Mouse (Mus musculus): ENCODE data around the gene Mcm5.

DNA sequence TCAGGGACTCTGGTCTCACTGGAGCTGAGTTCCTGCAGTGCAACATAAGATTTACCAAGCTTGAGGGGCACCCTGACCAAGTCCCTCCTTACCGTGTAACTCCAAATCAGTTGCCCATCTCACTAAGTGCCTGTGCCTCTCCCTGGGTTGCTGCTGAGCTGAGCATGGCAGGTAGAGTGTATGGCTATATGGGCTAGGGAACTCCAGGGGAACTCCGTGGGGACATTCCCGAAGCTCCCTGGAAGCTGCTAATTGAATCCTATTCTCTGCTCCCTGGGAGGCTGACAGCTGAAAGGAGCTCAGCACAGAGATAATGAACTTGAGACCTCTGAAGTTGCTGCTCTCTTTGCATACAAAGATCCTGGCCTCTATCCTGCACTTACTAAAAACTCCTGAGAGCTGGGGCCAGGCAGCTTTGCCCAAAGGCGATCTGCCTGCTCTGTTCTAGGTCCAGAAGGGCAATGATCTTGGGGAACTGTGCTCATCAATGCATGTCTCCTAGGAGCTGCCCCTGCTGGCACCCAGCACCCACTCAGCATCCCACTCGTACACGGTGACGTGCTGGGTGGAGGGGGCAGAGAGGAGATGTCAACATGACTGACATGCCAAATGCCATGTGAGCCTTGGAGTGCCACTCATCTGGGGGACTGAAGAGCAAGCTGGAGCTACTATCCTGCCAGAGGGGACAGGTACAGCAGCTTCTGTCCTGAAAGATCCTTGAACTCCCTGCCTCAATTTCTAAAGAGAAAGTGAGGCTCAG lies 48.3 kb downstream of the Mcm5 start:
- TF ChIP-seq CTCF (IDR thresholded peaks at IDR 0.05; ENCODE audit: low read depth, low read length) (no peak), TAL1 (conservative IDR thresholded peaks at IDR 0.05; ENCODE audit: low read depth, low read length) (no peak), GATA1 (IDR thresholded peaks at IDR 0.05; ENCODE audit: borderline replicate concordance, low read length) (no peak), GATA2 (IDR thresholded peaks at IDR 0.05; ENCODE audit: borderline replicate concordance, low read depth, low read length) (no peak)

Measured in G1E (cell line).